ENCODE assay signal across 1 mouse cellular context in genomic region chr7:24954450-24954849, GRCm38 (mm10).
TF ChIP-seq lines count a peak whose summit lies in the region.

No protein-coding gene starts in this region.

TF ChIP-seq in MEL, 35 proteins besides CTCF, POLR2A, EP300 and RAD21 (continued from another document):
- TF ChIP-seq E2F4 (IDR thresholded peaks at IDR 0.05; ENCODE audit: borderline replicate concordance, low read depth, low read length) = no peak
- no peak for TF ChIP-seq MAX (IDR thresholded peaks at IDR 0.05; ENCODE audit: low read length)
- no peak for TF ChIP-seq ZMIZ1 (IDR thresholded peaks at IDR 0.05; ENCODE audit: low read depth, low read length)
- TF ChIP-seq CHD1 (IDR thresholded peaks at IDR 0.05; ENCODE audit: low read depth, low read length) = no peak
- TF ChIP-seq POLR2AphosphoS5 (IDR thresholded peaks at IDR 0.05; ENCODE audit: borderline replicate concordance, low read depth, low read length) = no peak
- TF ChIP-seq RCOR1 (IDR thresholded peaks at IDR 0.05; ENCODE audit: low read depth, low read length) = no peak
- TF ChIP-seq MEF2A (IDR thresholded peaks at IDR 0.05; ENCODE audit: extremely low read depth, insufficient replicate concordance, low read depth, low read length, poor library complexity, severe bottlenecking) = no peak
- no peak for TF ChIP-seq ZC3H11A (IDR thresholded peaks at IDR 0.05; ENCODE audit: low read depth, low read length)
- TF ChIP-seq MXI1 (IDR thresholded peaks at IDR 0.05; ENCODE audit: low read depth, low read length) = peak; percentile 48; the same call in 1 of the 2 replicates
- TF ChIP-seq POLR2AphosphoS2 (IDR thresholded peaks at IDR 0.05; ENCODE audit: low read length) = peak; percentile 58; the same call in 1 of the 2 replicates
- TF ChIP-seq MAFK (IDR thresholded peaks at IDR 0.05; ENCODE audit: borderline replicate concordance, low read depth, low read length) = no peak
- TF ChIP-seq TCF12 (IDR thresholded peaks at IDR 0.05; ENCODE audit: low read depth, low read length) = peak; percentile 43
- TF ChIP-seq ZKSCAN1 (IDR thresholded peaks at IDR 0.05; ENCODE audit: low read depth, low read length) = no peak
- no peak for TF ChIP-seq UBTF (IDR thresholded peaks at IDR 0.05; ENCODE audit: borderline replicate concordance, insufficient read depth, low read depth, low read length)
- TF ChIP-seq ZNF384 (IDR thresholded peaks at IDR 0.05; ENCODE audit: low read depth, low read length) = no peak
- no peak for TF ChIP-seq KAT2A (conservative IDR thresholded peaks at IDR 0.05; ENCODE audit: low read depth, low read length)
- peak; percentile 59 for TF ChIP-seq ELF1 (IDR thresholded peaks at IDR 0.05; ENCODE audit: low read depth, low read length)
- no peak for TF ChIP-seq JUND (IDR thresholded peaks at IDR 0.05; ENCODE audit: low read depth, low read length)
- 0 out of 2 replicates have a peak, but pooled peaks have one; percentile 20 for TF ChIP-seq USF1 (IDR thresholded peaks at IDR 0.05; ENCODE audit: low read depth, low read length)
- TF ChIP-seq ETS1 (IDR thresholded peaks at IDR 0.05; ENCODE audit: low read depth, low read length) = 0 out of 2 replicates have a peak, but pooled peaks have one; percentile 44
- TF ChIP-seq NRF1 (IDR thresholded peaks at IDR 0.05; ENCODE audit: insufficient read depth, low read depth, low read length, poor library complexity, severe bottlenecking) = no peak
- TF ChIP-seq MAZ (IDR thresholded peaks at IDR 0.05; ENCODE audit: low read depth, low read length) = peak; percentile 92
- TF ChIP-seq HCFC1 (IDR thresholded peaks at IDR 0.05; ENCODE audit: low read depth, low read length) = peak; percentile 64
- TF ChIP-seq MYC (IDR thresholded peaks at IDR 0.05; ENCODE audit: low read depth, low read length) = no peak
